Mouse (Mus musculus): ENCODE results near the gene Cfap61.

DNA sequence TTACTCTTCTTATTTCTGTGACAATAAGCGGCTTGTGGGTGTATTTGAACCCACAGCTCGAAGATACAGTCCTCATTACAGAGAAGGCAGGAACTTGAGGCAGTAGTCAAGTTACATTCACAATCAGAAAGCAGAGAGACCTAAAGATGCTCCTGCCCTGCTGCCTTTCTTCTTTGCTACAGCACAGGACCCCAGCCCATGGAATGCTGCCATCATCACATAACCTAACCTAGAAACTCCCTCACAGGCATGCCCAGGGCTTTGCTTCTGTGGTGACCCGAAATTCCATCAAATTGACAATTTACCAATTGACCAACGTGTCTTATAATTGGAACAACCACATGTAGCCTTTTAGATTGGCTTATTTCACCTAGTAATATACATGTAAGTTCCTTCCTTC lies 212.7 kb downstream of the Cfap61 start:
- TF ChIP-seq CTCF (IDR thresholded peaks at IDR 0.05; ENCODE audit: extremely low read depth, insufficient read length, insufficient replicate concordance, low read depth, low read length) = no peak
- no peak for TF ChIP-seq POLR2A (IDR thresholded peaks at IDR 0.05; ENCODE audit: low read depth, low read length)
